Mouse (Mus musculus) CH12.LX (cell line): ENCODE results near the gene Shld1. TPM values are rescaled to one million over a fixed set of nuclear protein-coding genes. Genes with fewer than 3 reads are reported as not detected.

ENCODE experiments used
- DNase-seq: peaks from one replicate; pipeline ENCODE4 v3.0.0-alpha.2; 2013; ENCODE audit errors: extremely low read depth
- H3K27ac ChIP-seq: 2 replicates; pipeline ENCODE4 v1.5.1; 2012; ENCODE audit warnings: low read depth, mild to moderate bottlenecking, control low read depth, moderate library complexity; ENCODE audit not compliant: insufficient read depth
- H3K27me3 ChIP-seq: replicated peaks from 2 replicates; pipeline ENCODE3; 2012; ENCODE audit warnings: inconsistent platforms
- H3K36me3 ChIP-seq, 2 experiments: replicated peaks in 1 of 2; 2 replicates each; pipeline versions ENCODE3 to v1.6.1; 2012; ENCODE audit warnings: inconsistent platforms in 1 of 2, low read length in 1 of 2, mild to moderate bottlenecking in 1 of 2, mixed read lengths in 1 of 2, moderate library complexity in 1 of 2; ENCODE audit not compliant: control insufficient read depth in 1 of 2, insufficient read depth in 1 of 2
- H3K4me1 ChIP-seq, 2 experiments: 2 replicates each; pipeline ENCODE4 v1.6.1; 2012; ENCODE audit warnings: inconsistent platforms in 1 of 2, moderate library complexity in 1 of 2; ENCODE audit not compliant: insufficient read depth in 2 of 2, control insufficient read depth in 1 of 2
- H3K4me2 ChIP-seq: 2 replicates; pipeline ENCODE4 v1.6.1; 2012; ENCODE audit warnings: low read depth, mild to moderate bottlenecking, control low read depth; ENCODE audit not compliant: poor library complexity, insufficient read depth, severe bottlenecking
- H3K4me3 ChIP-seq, 3 experiments: fragments of 150-350 bp in 1 of 3; sonication (generic) in 1 of 3; replicated peaks in 1 of 3; 2 replicates each; pipeline versions ENCODE3 to v1.5.1; 2011 to 2012; ENCODE audit warnings: low read depth in 2 of 3, low read length in 2 of 3, mild to moderate bottlenecking in 2 of 3, moderate library complexity in 2 of 3, control low read depth in 1 of 3, improper control_type of control experiment in 1 of 3, inconsistent platforms in 1 of 3, mixed read lengths in 1 of 3; ENCODE audit not compliant: poor library complexity in 1 of 3
- H3K79me2 ChIP-seq: replicated peaks from 2 replicates; pipeline ENCODE4 v1.6.1; 2012; ENCODE audit warnings: mild to moderate bottlenecking, moderate library complexity; ENCODE audit not compliant: control insufficient read depth, poor library complexity, insufficient read depth, severe bottlenecking; ENCODE audit errors: extremely low read depth
- H3K9ac ChIP-seq: 2 replicates; pipeline ENCODE4 v1.6.1; 2012; ENCODE audit warnings: low read depth, mild to moderate bottlenecking, control low read depth, moderate library complexity; ENCODE audit not compliant: insufficient read depth
- H3K9me3 ChIP-seq: replicated peaks from 2 replicates; pipeline ENCODE3; 2012; ENCODE audit warnings: low read length, inconsistent platforms, mixed read lengths
- BHLHE40 ChIP-seq: IDR thresholded peaks from 2 replicates; pipeline ENCODE4 v1.6.1; 2011; ENCODE audit warnings: mild to moderate bottlenecking, low read depth, low read length, improper control_type of control experiment
- CHD1 ChIP-seq: IDR thresholded peaks from 2 replicates; pipeline ENCODE4 v1.6.1; 2012; ENCODE audit warnings: low read depth, low read length, improper control_type of control experiment, inconsistent platforms
- CHD2 ChIP-seq: IDR thresholded peaks from 2 replicates; pipeline ENCODE4 v1.6.1; 2011; ENCODE audit warnings: low read length, improper control_type of control experiment
- CTCF ChIP-seq, 2 experiments: IDR thresholded peaks in 1 of 2; conservative IDR thresholded peaks in 1 of 2; 2 replicates each; pipeline ENCODE4 v1.5.1; 2011 to 2012; ENCODE audit warnings: low read depth in 2 of 2, low read length in 2 of 2, improper control_type of control experiment in 1 of 2, inconsistent platforms in 1 of 2, mild to moderate bottlenecking in 1 of 2, moderate library complexity in 1 of 2
- E2F4 ChIP-seq: IDR thresholded peaks from 2 replicates; pipeline ENCODE4 v1.6.1; 2011; ENCODE audit warnings: low read depth, low read length, improper control_type of control experiment; ENCODE audit not compliant: insufficient replicate concordance
- ELF1 ChIP-seq: IDR thresholded peaks from 2 replicates; pipeline ENCODE4 v1.6.1; 2014; ENCODE audit warnings: low read depth, mild to moderate bottlenecking, inconsistent platforms, low read length, improper control_type of control experiment
- EP300 ChIP-seq: IDR thresholded peaks from 2 replicates; pipeline ENCODE4 v1.6.1; 2011; ENCODE audit warnings: low read length, improper control_type of control experiment
- GABPA ChIP-seq: IDR thresholded peaks from 2 replicates; pipeline ENCODE4 v1.6.1; 2012; ENCODE audit warnings: low read depth, low read length, improper control_type of control experiment, inconsistent platforms; ENCODE audit not compliant: insufficient replicate concordance
- HCFC1 ChIP-seq: IDR thresholded peaks from 2 replicates; pipeline ENCODE4 v1.6.1; 2012; ENCODE audit warnings: low read depth, mild to moderate bottlenecking, inconsistent platforms, low read length, improper control_type of control experiment
- JUND ChIP-seq: conservative IDR thresholded peaks from 2 replicates; pipeline ENCODE4 v1.6.1; 2011; ENCODE audit warnings: low read depth, low read length, improper control_type of control experiment
- MAZ ChIP-seq: IDR thresholded peaks from 2 replicates; pipeline ENCODE4 v1.6.1; 2012; ENCODE audit warnings: low read depth, mild to moderate bottlenecking, inconsistent platforms, low read length, improper control_type of control experiment, moderate library complexity
- MEF2A ChIP-seq: IDR thresholded peaks from 2 replicates; pipeline ENCODE4 v1.6.1; 2014; ENCODE audit warnings: low read depth, mild to moderate bottlenecking, inconsistent platforms, low read length, improper control_type of control experiment, borderline replicate concordance
- MXI1 ChIP-seq: IDR thresholded peaks from 2 replicates; pipeline ENCODE4 v1.6.1; 2011; ENCODE audit warnings: mild to moderate bottlenecking, low read depth, low read length, improper control_type of control experiment
- MYC ChIP-seq: IDR thresholded peaks from 2 replicates; pipeline ENCODE4 v1.6.1; 2011; ENCODE audit warnings: low read depth, mild to moderate bottlenecking, improper control_type of control experiment, low read length
- PAX5 ChIP-seq: IDR thresholded peaks from 2 replicates; pipeline ENCODE4 v1.6.1; 2012; ENCODE audit warnings: low read length, inconsistent platforms, mixed read lengths
- POLR2A ChIP-seq: IDR thresholded peaks from 2 replicates; pipeline ENCODE4 v1.6.1; 2011; ENCODE audit warnings: low read depth, mild to moderate bottlenecking, improper control_type of control experiment, low read length
- RCOR1 ChIP-seq: conservative IDR thresholded peaks from 2 replicates; pipeline ENCODE4 v1.6.1; 2012; ENCODE audit warnings: low read depth, mild to moderate bottlenecking, inconsistent platforms, low read length, improper control_type of control experiment
- SIN3A ChIP-seq: IDR thresholded peaks from 2 replicates; pipeline ENCODE4 v1.6.1; 2012; ENCODE audit warnings: low read length, improper control_type of control experiment, inconsistent platforms
- SMC3 ChIP-seq: IDR thresholded peaks from 2 replicates; pipeline ENCODE4 v1.6.1; 2011; ENCODE audit warnings: low read depth, low read length, improper control_type of control experiment
- TBP ChIP-seq: conservative IDR thresholded peaks from 2 replicates; pipeline ENCODE4 v1.6.1; 2011; ENCODE audit warnings: low read depth, low read length, improper control_type of control experiment
- TCF12 ChIP-seq: IDR thresholded peaks from 2 replicates; pipeline ENCODE4 v1.6.1; 2014; ENCODE audit warnings: low read depth, mild to moderate bottlenecking, inconsistent platforms, low read length, improper control_type of control experiment
- UBTF ChIP-seq: IDR thresholded peaks from 2 replicates; pipeline ENCODE4 v1.6.1; 2012; ENCODE audit warnings: low read depth, mild to moderate bottlenecking, inconsistent platforms, low read length, improper control_type of control experiment, moderate library complexity
- USF2 ChIP-seq: conservative IDR thresholded peaks from 2 replicates; pipeline ENCODE4 v1.6.1; 2011; ENCODE audit warnings: low read depth, low read length, improper control_type of control experiment
- ZC3H11A ChIP-seq: IDR thresholded peaks from 2 replicates; pipeline ENCODE4 v1.6.1; 2012; ENCODE audit warnings: low read depth, mild to moderate bottlenecking, inconsistent platforms, low read length, improper control_type of control experiment
- ZKSCAN1 ChIP-seq: IDR thresholded peaks from 2 replicates; pipeline ENCODE4 v1.6.1; 2012; ENCODE audit warnings: low read depth, inconsistent platforms, low read length, improper control_type of control experiment, borderline replicate concordance
- ZMIZ1 ChIP-seq: IDR thresholded peaks from 2 replicates; pipeline ENCODE4 v1.6.1; 2012; ENCODE audit warnings: low read depth, mild to moderate bottlenecking, inconsistent platforms, low read length, improper control_type of control experiment
- dilution Hi-C: fragments of 300-500 bp; cut with MboI; formaldehyde crosslinking; loops from 2 replicates; pipeline ENCODE4 v1.14.3; 2020; ENCODE audit warnings: low sequenced_read_pairs; ENCODE audit not compliant: extremely low pct_unique_long_range_greater_than_20kb, extremely low pct_ligation_motif_present
- in situ Hi-C: fragments of 300-500 bp; cut with MboI; formaldehyde crosslinking; loops from 3 replicates; pipeline ENCODE4 v1.14.3; 2019; ENCODE audit warnings: low sequenced_read_pairs, low pct_ligation_motif_present, low pct_unique_long_range_greater_than_20kb, mixed read lengths
- polyA plus RNA-seq: library from polyadenylated mRNA; unstranded; fragments of >175 nt; gene quantifications from 2 replicates; pipeline ENCODE4 v1.2.1, GENCODE M21; 2012; ENCODE audit warnings: low read depth; ENCODE audit not compliant: insufficient read length
- total RNA-seq, 2 experiments: library from RNA; depleted of rRNA; stranded (reverse); fragments of 300-350 nt in 1 of 2; fragments of >200 nt in 1 of 2; gene quantifications; 2 replicates each; pipeline ENCODE4 v1.2.3; 2012 to 2014

Gene Shld1
- total and polyA plus RNA-seq, 3 experiments, result 5.7 to 12.6 (median 9.3) TPM

GRCm38 (mm10) chr2:132638306-132638705 lies 48.4 kb upstream of the Shld1 start:
- Histone ChIP-seq H3K27ac (no peak overlapping the region), H3K9me3 (no peaks in the 10 kb centered on the region), H3K27me3 (no peaks in the 10 kb centered on the region), H3K36me3 (no peaks in the 10 kb centered on the region), H3K4me3 (no peak overlapping the region), H3K79me2 (no peaks in the 10 kb centered on the region), H3K4me2 (no peak overlapping the region), H3K9ac (no peak overlapping the region), H3K4me1 (peaks cover 3 to 19% of the 10 kb centered on the region in 2 experiments; a peak in 3 of 4 replicates)
- dilution Hi-C loops (no loop called here), in situ Hi-C loops (no loop called here)
- no peak for DNase-seq
- TF ChIP-seq MYC, result no peak
- TF ChIP-seq TCF12, result no peak
- no peak for TF ChIP-seq PAX5
- no peak for TF ChIP-seq E2F4
- TF ChIP-seq JUND, result no peak
- TF ChIP-seq HCFC1, result no peak
- no peak for TF ChIP-seq ELF1
- no peak for TF ChIP-seq ZMIZ1
- TF ChIP-seq CTCF (conservative IDR thresholded peaks at IDR 0.05 in 1 of 2, IDR thresholded peaks at IDR 0.05 in 1 of 2; ENCODE audit: low read depth in 2 of 2, low read length in 2 of 2), result no peak
- TF ChIP-seq USF2, result no peak
- TF ChIP-seq CHD1, result no peak
- TF ChIP-seq SMC3, result no peak
- TF ChIP-seq SIN3A, result no peak
- TF ChIP-seq UBTF, result no peak
- TF ChIP-seq MXI1, result no peak
- no peak for TF ChIP-seq BHLHE40
- no peak for TF ChIP-seq CHD2

DNA sequence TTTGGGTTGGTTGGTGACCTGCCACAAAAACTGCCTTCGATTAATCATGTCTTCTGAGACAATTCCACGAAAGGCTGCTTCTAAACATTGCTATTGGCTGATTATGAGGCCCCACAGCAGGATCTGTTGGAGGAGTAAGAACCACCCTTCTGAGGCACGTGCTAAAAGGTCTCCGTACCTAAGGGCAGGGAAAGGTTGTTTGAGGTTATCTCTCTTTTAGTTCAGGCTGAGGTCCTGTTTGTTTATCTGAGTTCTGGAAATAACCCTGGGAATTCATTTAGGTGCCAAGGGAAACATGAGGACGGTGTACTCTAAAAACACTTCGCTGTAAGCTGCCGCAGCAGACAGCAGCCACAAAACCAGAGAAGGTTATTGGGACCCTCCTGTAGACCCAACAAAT lies 47.4 kb upstream of the Shld1 start:
- in situ Hi-C loops (no loop called here), dilution Hi-C loops (no loop called here)
- Histone ChIP-seq H3K79me2 (no peaks in the 10 kb centered on the region), H3K4me2 (no peak overlapping the region), H3K36me3 (no peaks in the 10 kb centered on the region), H3K4me1 (peaks cover 3 to 19% of the 10 kb centered on the region in 2 experiments; a peak in 3 of 4 replicates), H3K9ac (no peak overlapping the region), H3K27ac (no peak overlapping the region), H3K27me3 (no peaks in the 10 kb centered on the region), H3K4me3 (no peak overlapping the region), H3K9me3 (no peaks in the 10 kb centered on the region)
- no peak for DNase-seq
- TF ChIP-seq JUND (no peak), MEF2A (no peak), TBP (no peak), E2F4 (no peak), PAX5 (no peak), MAZ (no peak), POLR2A (no peak), ZC3H11A (no peak), GABPA (no peak), RCOR1 (no peak), EP300 (no peak), USF2 (no peak), ZKSCAN1 (no peak), CHD2 (no peak)
